Mouse (Mus musculus): ENCODE data around the gene Ggt5. TPM values are rescaled to one million over a fixed set of nuclear protein-coding genes. Genes with fewer than 3 reads are reported as not detected.
"Not testable (repeated sequence)": the region's sequence is repeated elsewhere in the genome, so short reads cannot be mapped to it uniquely, and the experiment has no call there.

Gene Ggt5
- polyA plus RNA-seq, 1 experiment from 2014 or later, result 1.9 TPM

DNA sequence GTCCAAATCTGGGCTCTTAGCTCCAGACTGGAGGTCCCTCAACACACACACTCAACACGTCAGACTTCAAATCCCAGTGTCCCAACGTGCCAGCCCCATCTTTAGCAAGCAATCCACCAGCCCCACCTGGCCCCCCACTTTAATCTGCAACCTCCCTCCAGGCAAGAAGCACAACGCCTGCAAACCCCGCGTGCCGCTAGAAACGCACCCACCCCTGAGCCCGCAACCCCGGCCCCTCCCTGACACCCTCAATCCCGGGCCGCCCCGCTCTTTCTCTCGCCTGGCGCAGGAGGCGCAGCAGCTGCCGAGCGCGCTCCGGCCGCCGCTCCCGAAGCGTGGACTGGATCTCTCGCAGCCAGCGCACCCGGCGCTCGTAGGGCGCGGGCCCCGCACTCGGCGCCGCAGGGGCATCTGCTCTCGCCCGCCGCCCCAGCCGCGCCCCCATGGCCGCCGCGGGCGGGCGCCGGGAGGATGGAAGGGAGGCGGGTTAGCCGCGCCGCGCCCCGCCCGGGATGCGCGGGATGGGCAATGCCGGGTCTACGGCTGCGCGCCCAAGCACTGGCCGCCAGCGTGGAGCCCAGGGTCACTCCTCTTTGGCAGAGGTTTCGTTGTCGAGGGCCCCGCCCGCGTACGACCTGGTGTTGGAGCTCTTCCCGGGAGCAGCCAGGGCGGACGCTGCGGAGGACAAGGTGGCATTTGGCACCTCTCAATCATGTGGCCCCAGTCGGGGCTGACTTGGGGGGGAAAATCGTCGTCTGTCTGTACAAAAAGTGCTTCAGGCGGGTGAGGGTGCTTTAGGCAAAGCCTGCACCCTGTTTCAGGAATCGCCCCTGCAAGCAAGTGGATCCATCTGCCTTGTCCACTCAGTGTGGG, 29.2 kb upstream of the Ggt5 start, which contains the start of gene Lrrc75b:
Gene Lrrc75b, minus strand, starts transcription at position 655 of the 873 bp plus-strand sequence.
- peak within 1 kb of the TSS; percentile 97 for H3K27ac ChIP-seq
- peak; percentile 56 for ATAC-seq (ENCODE audit: low FRiP score)
- H3K36me3 ChIP-seq, result peaks cover 20% of the 10 kb centered on the region
- peak within 1 kb of the TSS; percentile 91 for H3K4me2 ChIP-seq
- peaks cover 58% of the 10 kb centered on the region for H3K4me1 ChIP-seq (replicated peaks)
- peaks cover 26% of the 10 kb centered on the region for H3K27me3 ChIP-seq
- H3K9ac ChIP-seq, result peak within 1 kb of the TSS; percentile 95
- H3K4me3 ChIP-seq, result peak within 1 kb of the TSS; percentile 68
- H3K9me3 ChIP-seq, result no peaks in the 10 kb centered on the region
- WGBS, result under 1% methylated on average over 75 of the region's 75 CpGs

DNA sequence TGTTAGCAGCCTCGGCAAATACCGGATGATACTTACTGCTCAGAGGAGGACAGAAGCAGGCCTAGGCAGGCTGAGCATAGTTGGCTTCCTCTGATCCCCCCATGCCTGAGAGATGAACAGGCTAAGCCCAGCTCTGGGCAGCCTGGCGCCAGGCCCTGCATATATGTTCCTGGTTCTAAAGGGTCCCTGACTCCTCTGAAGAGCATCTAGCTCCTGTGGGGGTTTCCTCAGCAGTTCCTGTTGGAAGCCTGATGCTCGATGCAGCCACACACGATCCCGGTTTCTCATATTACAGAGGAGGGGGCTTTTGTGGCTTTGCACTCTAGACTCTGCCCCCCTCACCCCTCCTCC, 28.6 kb upstream of the Ggt5 start:
- peaks cover 26% of the 10 kb centered on the region for H3K27me3 ChIP-seq
- 12% methylated on average over 6 of the region's 6 CpGs for WGBS
- peak overlapping the region; percentile 95 for H3K9ac ChIP-seq
- peak overlapping the region; percentile 68 for H3K4me3 ChIP-seq
- H3K36me3 ChIP-seq, result peaks cover 14% of the 10 kb centered on the region
- peak overlapping the region; percentile 91 for H3K4me2 ChIP-seq
- peak; percentile 25 for ATAC-seq (ENCODE audit: low FRiP score)
- no peaks in the 10 kb centered on the region for H3K9me3 ChIP-seq
- peaks cover 56% of the 10 kb centered on the region for H3K4me1 ChIP-seq (replicated peaks)
- H3K27ac ChIP-seq, result peak overlapping the region; percentile 97

DNA sequence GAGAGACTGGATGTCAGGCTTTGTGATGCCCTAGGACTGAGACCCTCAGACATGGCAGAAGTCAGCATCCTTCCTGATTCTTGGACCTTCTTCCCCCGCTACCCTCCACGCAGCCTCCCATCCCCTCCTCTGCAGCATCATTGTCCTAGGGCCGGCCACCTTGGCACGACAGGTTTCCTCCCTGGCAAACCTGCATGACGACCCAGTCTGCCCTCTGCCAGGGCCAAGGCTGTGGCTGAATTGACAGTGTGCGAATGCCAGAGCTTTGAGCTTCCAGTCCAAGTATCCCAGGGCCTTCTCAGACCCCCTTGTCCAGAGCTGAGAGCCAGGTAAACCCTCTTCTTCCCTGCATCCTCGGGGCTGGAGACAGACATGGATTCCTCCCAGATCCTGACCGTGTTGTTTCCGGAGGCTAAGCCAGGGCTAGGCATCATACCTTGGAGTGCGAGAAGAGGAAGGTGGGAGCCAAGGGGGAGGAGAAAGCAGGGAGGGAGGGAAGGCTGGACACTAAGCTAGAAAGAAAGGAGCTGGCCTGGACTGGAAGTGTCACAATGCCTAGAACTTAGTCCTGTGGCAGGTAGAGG, 28.0 kb upstream of the Ggt5 start, which contains the start of gene Ggt1:
Gene Ggt1, plus strand, starts transcription at position 534 of the 584 bp plus-strand sequence.
- H3K9ac ChIP-seq, result peak within 1 kb of the TSS; percentile 95
- 52% methylated on average over 10 of the region's 10 CpGs for WGBS
- H3K4me3 ChIP-seq, result peak within 1 kb of the TSS; percentile 68
- ATAC-seq (ENCODE audit: low FRiP score), result no peak
- peak within 1 kb of the TSS; percentile 91 for H3K4me2 ChIP-seq
- peak within 1 kb of the TSS; percentile 97 for H3K27ac ChIP-seq
- H3K27me3 ChIP-seq, result peaks cover 26% of the 10 kb centered on the region
- H3K4me1 ChIP-seq (replicated peaks), result peaks cover 50% of the 10 kb centered on the region
- peaks cover 8% of the 10 kb centered on the region for H3K36me3 ChIP-seq
- no peaks in the 10 kb centered on the region for H3K9me3 ChIP-seq

DNA sequence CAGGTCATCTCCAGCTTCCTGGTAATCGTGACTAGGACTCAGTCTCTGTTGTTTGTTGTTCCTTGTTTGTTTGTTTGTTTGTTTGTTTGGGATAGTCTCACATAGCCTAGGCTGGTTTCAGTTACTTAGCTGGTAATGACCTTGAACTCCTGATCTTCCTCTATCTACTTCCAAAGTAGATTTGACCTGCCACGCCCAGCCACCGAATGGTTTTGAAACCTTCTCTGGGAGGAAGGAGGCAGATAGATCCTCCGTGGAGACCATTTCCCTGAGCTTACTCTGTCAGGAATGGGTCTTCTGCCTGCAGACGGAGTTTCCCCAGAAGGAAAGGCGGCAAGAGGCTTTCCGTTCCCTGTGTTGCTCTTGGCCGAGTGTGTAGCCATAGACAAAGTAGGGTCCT, 26.5 kb upstream of the Ggt5 start:
- Histone ChIP-seq H3K4me1 (replicated peaks) (peaks cover 35% of the 10 kb centered on the region), H3K4me3 (no peak overlapping the region), H3K4me2 (no peak overlapping the region), H3K36me3 (no peaks in the 10 kb centered on the region), H3K9ac (no peak overlapping the region), H3K27ac (no peak overlapping the region), H3K27me3 (peaks cover 26% of the 10 kb centered on the region), H3K9me3 (no peaks in the 10 kb centered on the region)
- ATAC-seq (ENCODE audit: low FRiP score), result no peak
- WGBS, result 90% methylated on average over 8 of the region's 8 CpGs

DNA sequence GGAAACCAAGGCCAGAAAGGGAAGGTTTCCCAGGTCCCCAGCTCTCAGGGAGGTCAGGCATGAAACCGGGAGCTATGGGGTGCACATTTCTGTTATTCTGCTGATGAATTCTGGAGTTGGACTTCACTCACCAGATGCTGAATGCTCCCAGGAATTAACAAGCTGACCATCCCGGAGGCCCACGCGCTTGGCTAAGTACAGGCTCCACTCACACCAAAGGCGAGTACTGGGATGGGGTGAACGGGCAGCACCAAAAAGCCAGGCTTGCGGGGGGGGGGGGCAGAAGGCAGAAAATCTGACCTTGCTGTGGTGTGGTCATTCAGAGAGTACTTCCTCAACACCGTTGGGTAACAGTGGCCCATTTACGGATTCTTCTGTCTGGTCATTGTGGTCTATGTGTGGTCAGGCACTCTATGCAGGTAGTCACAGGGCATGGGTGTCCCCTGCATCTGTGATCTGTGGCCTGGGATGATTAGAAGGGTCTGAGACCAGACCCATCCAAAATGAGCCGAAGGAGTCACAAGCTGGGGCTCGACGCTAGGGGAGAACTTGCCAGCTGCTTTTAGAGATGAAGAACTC, 24.4 kb upstream of the Ggt5 start:
- Histone ChIP-seq H3K4me1 (replicated peaks) (peaks cover 15% of the 10 kb centered on the region), H3K27me3 (peaks cover 33% of the 10 kb centered on the region), H3K36me3 (no peaks in the 10 kb centered on the region), H3K9me3 (no peaks in the 10 kb centered on the region), H3K27ac (no peak overlapping the region), H3K4me2 (no peak overlapping the region), H3K9ac (no peak overlapping the region), H3K4me3 (no peak overlapping the region)
- ATAC-seq (ENCODE audit: low FRiP score), result no peak
- whole genome bisulfite sequencing, result 88% methylated on average over 12 of the region's 12 CpGs

DNA sequence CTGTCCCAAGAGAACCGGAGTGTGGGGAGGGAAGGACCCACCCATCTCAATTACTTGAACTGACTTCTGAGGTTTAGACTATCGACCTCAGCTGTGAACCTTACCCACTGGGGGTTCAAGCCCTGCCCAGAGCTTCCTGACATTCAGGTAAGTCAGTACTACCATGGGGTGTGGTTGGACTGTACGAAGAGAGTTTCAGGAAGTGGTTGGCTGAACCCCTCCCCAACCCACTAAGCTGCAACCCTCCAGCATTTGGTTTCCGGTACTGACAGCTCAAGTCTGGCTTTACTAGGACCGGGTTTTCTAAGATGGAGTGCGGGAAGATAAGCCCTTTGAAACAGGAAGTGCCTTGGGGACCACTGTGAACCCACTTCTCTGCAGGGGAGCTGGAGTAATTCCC, 23.7 kb upstream of the Ggt5 start:
- Histone ChIP-seq H3K4me2 (no peak overlapping the region), H3K27ac (no peak overlapping the region), H3K9ac (no peak overlapping the region), H3K4me3 (no peak overlapping the region), H3K27me3 (peaks cover 33% of the 10 kb centered on the region), H3K9me3 (no peaks in the 10 kb centered on the region), H3K36me3 (no peaks in the 10 kb centered on the region), H3K4me1 (replicated peaks) (peaks cover 10% of the 10 kb centered on the region)
- no peak for ATAC-seq (ENCODE audit: low FRiP score)
- 73% methylated on average over 6 of the region's 6 CpGs for WGBS

DNA sequence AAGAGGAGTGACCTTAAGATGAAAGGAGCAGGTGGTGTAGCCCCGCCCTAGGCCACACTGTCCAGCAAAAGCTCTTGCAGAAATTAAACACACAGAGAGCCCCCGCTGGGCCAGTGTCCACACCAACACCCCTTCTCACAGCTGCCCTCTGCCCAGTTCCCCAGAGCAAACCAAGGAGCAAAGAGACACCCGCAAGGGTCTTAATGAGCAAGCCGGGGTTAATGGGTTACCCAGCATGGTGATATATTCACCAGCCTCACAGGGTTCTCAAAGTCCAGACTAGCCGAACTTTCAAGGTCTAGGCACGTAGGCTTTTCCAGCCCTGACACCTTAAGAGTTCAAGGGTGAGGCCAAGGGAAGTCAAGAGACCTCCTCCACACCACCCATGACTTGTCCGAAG, 23.2 kb upstream of the Ggt5 start:
- no peak overlapping the region for H3K4me2 ChIP-seq
- no peaks in the 10 kb centered on the region for H3K36me3 ChIP-seq
- H3K27ac ChIP-seq, result no peak overlapping the region
- H3K27me3 ChIP-seq, result peaks cover 28% of the 10 kb centered on the region
- no peak for ATAC-seq (ENCODE audit: low FRiP score)
- no peak overlapping the region for H3K4me3 ChIP-seq
- WGBS, result 67% methylated on average over 7 of the region's 7 CpGs
- no peak overlapping the region for H3K9ac ChIP-seq
- H3K4me1 ChIP-seq (replicated peaks), result peaks cover 6% of the 10 kb centered on the region
- no peaks in the 10 kb centered on the region for H3K9me3 ChIP-seq

DNA sequence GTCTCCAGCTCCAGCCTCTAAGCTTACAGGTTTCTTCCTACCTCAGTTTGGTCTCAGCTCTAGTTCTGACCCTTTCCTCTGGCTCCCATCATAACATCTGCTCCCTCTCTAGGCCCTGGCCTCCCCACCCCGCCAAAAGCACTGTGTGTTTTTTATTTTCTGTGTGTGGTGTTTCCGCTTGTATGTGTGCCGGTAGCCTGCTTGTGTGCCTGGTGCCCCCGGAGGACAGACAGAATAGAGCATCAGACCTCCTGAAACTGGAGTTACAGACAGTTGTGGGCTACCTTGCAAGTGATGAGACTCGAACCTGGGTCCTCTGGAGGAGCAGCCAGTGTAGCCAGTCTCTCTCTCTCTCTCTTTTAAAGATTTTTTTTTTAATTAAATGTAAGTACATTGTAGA, 22.8 kb upstream of the Ggt5 start:
- H3K4me3 ChIP-seq, result no peak overlapping the region
- no peaks in the 10 kb centered on the region for H3K9me3 ChIP-seq
- ATAC-seq (ENCODE audit: low FRiP score), result no peak
- no peak overlapping the region for H3K27ac ChIP-seq
- 81% methylated on average over 5 of the region's 5 CpGs for WGBS
- H3K9ac ChIP-seq, result no peak overlapping the region
- no peaks in the 10 kb centered on the region for H3K36me3 ChIP-seq
- H3K4me2 ChIP-seq, result no peak overlapping the region
- peaks cover 24% of the 10 kb centered on the region for H3K27me3 ChIP-seq
- H3K4me1 ChIP-seq (replicated peaks), result peaks cover 2% of the 10 kb centered on the region; the same call in 1 of the 2 replicates

DNA sequence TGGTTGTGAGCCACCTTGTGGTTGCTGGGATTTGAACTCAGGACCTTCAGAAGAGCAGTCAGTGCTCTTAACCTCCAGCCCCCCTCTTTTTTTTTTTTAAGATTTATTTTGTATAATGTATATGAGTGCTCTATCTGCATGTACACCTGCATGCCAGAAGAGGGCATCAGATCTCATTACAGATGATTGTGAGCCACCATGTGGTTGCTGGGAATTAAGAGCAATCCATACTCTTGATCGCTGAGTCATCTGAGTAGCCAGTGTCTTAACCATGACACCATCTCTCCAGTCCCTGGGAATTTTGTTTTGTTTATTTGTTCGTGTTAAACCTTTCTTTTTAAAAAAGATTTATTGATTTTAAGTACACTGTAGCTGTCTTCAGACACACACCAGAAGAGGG, 22.4 kb upstream of the Ggt5 start:
- not testable (repeated sequence) for H3K9me3 ChIP-seq; H3K4me1 ChIP-seq (replicated peaks); H3K9ac ChIP-seq; H3K36me3 ChIP-seq; H3K4me3 ChIP-seq; H3K4me2 ChIP-seq; H3K27ac ChIP-seq; ATAC-seq (ENCODE audit: low FRiP score)
- peaks cover 20% of the 10 kb centered on the region for H3K27me3 ChIP-seq
- 87% methylated on average over 2 of the region's 2 CpGs for WGBS

DNA sequence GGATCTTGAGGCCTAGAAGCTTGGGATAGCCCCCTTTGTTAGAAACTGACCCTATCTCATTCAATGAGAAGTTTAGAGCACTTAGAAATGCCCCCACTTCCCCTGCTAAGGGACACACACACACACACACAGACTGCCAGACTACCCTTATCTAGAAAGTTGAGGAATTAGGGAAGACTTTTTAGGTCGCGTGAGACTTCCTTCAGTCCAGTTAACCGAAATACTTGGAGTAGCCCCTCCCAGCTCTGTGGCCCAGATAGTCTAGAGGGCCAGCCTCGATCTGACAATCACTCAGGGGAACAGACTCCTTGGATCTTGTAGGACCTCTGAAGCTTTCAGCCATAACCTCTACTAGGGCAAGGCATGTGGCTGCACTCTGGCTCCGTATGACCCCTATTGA, 21.1 kb upstream of the Ggt5 start:
- no peak overlapping the region for H3K27ac ChIP-seq
- no peak overlapping the region for H3K4me2 ChIP-seq
- no peak for ATAC-seq (ENCODE audit: low FRiP score)
- no peak overlapping the region for H3K4me3 ChIP-seq
- H3K36me3 ChIP-seq, result no peaks in the 10 kb centered on the region
- H3K27me3 ChIP-seq, result peaks cover 12% of the 10 kb centered on the region
- H3K4me1 ChIP-seq (replicated peaks), result no peaks in the 10 kb centered on the region
- 41% methylated on average over 5 of the region's 5 CpGs for WGBS
- no peak overlapping the region for H3K9ac ChIP-seq
- no peaks in the 10 kb centered on the region for H3K9me3 ChIP-seq

DNA sequence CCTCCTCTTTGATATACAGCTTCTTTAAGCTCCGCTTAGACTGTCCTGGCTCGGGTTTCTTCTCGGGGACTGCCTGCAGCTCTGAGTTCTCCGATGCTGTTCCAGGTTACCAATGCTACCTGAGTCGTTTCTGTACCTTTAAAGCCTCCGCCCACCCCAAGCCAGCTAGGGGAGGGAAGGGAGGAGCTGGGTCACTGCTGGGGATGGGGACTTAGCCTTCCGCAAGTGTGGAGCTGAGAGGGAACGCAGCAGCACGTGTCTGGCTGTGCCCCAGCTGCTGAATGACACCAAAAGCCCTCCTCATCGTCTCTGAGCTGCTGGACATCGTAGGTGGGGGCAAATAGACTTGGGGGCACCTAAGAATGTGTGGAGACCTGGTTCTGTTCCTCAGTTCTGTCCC, 20.7 kb upstream of the Ggt5 start:
- Histone ChIP-seq H3K27ac (no peak overlapping the region), H3K9me3 (no peaks in the 10 kb centered on the region), H3K4me1 (replicated peaks) (no peaks in the 10 kb centered on the region), H3K9ac (0 out of 2 replicates have a peak overlapping the region, but pooled peaks have one; percentile 13), H3K4me3 (no peak overlapping the region), H3K27me3 (peaks cover 12% of the 10 kb centered on the region), H3K36me3 (no peaks in the 10 kb centered on the region), H3K4me2 (no peak overlapping the region)
- ATAC-seq (ENCODE audit: low FRiP score), result no peak
- 8% methylated on average over 11 of the region's 11 CpGs for WGBS

DNA sequence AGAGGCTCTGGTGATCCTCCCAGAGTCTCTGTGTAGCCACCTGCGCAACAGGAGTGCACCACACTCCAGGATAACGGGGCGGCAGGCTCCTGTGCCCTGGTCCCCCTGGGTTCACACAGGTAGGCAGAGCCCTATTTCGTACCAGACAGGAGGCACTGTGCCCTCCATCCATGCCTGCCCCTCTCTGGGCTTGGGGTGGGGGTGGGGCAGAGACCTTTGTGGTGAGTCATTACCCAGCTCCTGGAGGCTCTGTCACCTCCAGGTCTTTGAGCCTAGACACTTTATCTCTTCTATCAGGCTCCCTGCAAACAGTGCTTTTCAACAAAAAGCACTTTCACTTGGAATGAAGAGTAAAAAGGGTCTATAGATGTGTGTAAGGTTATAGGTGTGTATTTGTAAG, 20.3 kb upstream of the Ggt5 start:
- Histone ChIP-seq H3K4me2 (no peak overlapping the region), H3K9me3 (no peaks in the 10 kb centered on the region), H3K9ac (0 out of 2 replicates have a peak overlapping the region, but pooled peaks have one; percentile 13), H3K36me3 (no peaks in the 10 kb centered on the region), H3K27ac (no peak overlapping the region), H3K4me3 (no peak overlapping the region), H3K27me3 (peaks cover 12% of the 10 kb centered on the region), H3K4me1 (replicated peaks) (no peaks in the 10 kb centered on the region)
- 17% methylated on average over 4 of the region's 4 CpGs for WGBS
- no peak for ATAC-seq (ENCODE audit: low FRiP score)

All from hindbrain, embryonic 13.5 days (tissue).